Mouse (Mus musculus) left cerebral cortex, postnatal 4 days (tissue): ENCODE results near the gene Tubgcp6. TPM values are rescaled to one million over a fixed set of nuclear protein-coding genes. Genes with fewer than 3 reads are reported as not detected.

Source experiments
- DNase-seq: peaks from one replicate; pipeline ENCODE4 v3.0.0-alpha.2; 2022
- intact Hi-C: fragments of 180-260 bp; cut with DNase I; formaldehyde crosslinking; loops from one replicate; pipeline ENCODE4 v1.15.1; 2025
- total RNA-seq, 2 experiments: library from RNA; stranded (reverse); gene quantifications; 2 replicates each; pipeline ENCODE4 v1.2.3; 2021

The Tubgcp6 gene
- total RNA-seq = 10 to 100 TPM; 36.9 to 42.1 TPM

DNA sequence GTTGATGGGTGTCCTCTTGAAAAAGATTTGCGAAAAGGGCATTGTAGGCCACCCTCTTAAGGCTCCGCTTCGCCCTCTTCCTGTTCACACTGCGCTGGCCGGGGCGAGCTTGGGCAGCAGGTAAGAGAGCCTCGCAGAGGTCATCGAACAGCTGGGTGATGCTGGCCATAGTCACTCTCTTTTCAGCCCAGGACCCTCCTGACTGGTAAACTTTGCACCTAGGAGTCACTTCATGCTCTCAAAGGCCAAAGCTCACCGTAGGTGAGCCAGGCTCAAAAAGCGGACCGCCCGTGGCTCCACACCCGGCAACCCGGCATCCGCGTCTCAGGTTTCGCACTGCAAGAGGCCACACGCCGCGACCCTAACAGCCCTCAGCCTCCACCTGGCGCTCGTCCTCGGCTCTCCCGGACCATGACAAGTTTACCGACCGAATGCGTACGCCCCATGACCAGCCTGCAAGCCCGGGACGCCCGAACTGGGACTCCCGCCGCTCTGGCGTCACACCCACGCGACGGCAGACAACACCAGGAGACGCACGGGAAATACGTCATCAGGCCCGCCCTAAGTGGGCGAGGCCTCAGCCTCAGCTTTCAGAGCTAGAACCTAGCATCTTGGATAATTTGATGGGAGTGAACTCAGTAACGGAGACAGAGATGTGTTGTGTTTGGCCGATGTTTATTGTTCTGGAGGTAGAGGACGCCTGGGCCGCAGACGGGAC lies at the start of gene Tubgcp6:
Tubgcp6 (minus strand) TSS at position 464 of the 718 bp plus-strand sequence.
- peak; percentile 95 for DNase-seq
- intact Hi-C loops = loop anchor here (10.0 kb wide), 1 partner anchor 82 kb away; no protein-coding TSS in a partner anchor

DNA sequence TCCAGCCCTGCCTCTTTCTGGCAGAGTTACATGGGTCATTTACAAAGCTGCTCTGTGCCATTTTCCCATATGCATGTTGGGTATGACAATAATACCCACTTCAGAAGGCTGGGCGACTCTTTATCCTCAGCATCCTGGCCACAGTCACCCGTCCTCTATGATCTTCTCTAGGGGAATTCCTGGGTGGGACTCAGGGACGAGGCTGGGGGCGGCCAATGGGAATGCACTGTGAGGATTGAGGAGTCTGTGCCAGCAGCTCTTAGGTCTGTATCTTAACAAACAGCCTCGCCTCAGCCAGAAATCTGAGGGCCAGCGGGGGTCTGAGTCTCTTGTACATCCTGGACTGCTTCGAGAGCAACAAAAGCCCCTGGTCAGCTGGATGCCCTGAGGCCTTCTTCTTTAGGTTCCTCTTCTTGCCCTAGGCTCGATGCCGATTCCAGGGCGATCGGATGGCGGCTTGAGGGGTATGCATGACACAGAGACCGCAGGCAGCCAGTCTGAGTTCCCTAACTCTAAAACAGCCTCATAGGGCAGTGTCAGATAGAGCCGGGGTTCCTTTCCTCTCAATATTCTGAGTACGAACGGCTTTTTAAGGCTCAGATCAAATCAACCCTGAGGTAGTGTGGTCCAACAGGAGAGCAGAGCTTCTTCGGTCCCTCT lies 49.5 kb upstream of the Tubgcp6 start:
- peak; percentile 20 for DNase-seq
- intact Hi-C loops = no loop called here

DNA sequence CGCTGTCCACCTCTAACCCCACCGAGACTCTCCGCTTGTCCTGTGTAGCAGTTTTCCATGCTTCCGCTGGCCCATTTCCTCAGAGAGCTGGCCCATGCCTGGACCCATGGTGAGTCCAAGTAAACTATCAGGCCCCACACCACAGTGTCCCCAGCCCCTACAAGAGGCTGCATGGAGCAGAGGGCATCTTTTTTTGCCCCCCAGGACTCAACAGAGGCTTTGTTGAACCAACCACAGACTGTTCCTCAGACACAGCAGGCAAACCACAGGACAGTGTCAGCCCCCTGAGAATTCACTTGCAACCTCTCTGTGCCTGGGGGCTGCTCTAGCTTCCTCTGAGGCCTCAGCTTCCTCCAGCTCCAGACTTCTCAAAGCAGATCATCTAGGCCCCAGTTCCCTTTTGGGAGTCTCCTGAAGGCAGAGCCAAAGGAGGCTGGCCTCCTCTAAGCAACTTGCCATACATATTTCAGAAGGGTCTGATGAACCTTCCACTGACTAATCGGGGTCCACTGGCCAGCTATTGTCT lies 48.7 kb upstream of the Tubgcp6 start:
- DNase-seq = no peak
- intact Hi-C loops = no loop called here

DNA sequence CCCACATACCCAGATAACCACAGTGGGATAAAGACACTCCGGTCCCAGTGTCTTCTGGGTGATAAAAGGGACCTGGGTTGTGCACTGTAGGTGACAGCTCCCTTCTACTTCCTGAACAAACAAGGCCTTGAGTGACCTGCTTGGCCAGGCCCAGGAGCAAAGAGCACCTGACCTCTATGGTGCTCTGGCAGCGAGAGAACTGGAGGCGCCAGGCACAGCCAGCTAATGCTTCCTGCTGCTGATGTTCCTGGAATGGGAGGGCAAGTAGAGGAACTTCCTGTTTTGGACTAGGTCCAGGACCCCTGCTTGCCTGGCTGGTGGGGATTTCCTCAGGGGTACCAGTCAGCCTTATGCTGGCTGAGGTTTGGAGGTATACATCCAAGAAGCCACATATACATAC lies 47.2 kb upstream of the Tubgcp6 start:
- DNase-seq = peak; percentile 24
- intact Hi-C loops = no loop called here

DNA sequence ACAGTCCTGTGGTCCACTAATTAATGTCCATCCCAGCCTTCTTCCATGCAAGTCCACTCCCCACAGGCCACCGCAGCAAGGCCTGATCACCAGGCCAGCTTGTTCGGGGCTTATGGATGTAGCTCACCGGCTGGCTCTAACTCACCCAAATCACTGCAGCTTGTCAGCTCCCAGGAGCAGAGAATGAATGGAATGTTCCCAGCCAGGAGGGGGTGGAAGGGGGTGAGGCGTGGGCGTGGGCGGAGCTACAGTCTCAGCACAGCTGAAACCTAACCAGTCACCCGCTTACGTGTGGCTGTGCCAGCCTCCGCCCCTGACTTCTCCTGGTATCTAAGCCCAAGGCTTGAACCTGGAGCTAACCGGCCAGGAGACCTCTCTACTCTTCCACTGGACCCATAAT lies 46.5 kb upstream of the Tubgcp6 start:
- intact Hi-C loops = no loop called here

DNA sequence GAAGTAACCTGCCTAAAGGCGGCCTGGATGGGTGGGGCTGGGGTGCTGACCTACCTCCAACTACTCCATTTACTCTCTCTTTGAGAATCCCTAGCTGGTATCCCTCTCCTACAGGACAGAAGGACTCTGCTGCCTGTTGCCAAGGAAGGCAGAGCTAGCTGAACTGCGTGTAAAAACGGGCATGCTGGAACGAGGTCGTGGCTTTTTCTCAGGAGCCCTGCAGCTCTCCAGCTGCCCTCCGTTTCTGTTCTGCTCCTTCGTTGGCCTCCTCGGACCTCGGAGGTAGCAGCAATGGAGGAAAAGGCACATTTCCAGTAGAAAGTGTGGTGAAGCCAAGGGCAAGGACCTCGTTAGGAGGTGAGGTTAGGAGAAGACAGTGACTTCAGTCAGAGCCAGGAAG lies 46.0 kb upstream of the Tubgcp6 start:
- peak; percentile 3 for DNase-seq
- intact Hi-C loops = no loop called here

More for the DNA sequence above, 46.5 kb upstream of the Tubgcp6 start:
- peak; percentile 67 for DNase-seq

DNA sequence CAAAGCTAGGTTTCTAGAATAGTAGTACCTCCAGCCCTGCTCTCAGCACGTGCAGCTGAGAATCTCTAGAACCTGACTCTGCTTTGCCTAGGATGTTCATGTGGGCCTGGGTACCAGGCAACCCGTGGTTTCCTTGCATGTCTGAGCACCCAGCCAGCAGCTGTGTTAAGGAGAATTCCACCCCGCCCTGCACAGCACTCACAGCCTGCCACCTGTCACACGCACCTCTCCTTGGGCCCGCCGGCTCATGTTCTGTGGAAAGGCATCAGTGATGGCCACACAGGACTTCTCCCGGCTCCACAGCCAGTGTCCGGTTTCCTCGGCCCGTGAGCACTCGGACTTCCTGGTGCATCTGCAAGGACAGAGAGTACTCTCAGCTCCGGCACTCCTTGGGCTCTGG lies 42.6 kb upstream of the Tubgcp6 start:
- DNase-seq = no peak
- intact Hi-C loops = no loop called here

DNA sequence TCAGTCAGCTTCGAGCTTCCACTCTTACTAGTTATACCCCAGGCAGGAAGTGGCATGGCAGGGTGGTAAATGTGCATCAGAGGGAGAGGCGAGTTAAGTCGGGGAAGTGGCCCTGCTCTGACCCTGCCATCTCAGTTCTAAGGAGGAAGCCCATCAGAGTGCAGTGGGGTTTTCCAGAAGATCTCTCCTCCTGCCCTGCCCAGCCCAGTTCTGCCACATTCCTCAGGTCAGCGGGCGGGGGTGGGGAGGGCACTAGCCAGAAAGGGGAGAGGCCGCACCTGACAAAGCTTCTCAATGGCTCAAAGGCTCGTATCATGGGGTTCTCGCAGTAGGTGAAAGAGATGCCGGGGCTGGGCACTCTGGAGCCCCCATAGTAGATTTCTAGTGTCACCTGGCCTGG lies 38.5 kb upstream of the Tubgcp6 start:
- intact Hi-C loops = no loop called here
- DNase-seq = no peak

DNA sequence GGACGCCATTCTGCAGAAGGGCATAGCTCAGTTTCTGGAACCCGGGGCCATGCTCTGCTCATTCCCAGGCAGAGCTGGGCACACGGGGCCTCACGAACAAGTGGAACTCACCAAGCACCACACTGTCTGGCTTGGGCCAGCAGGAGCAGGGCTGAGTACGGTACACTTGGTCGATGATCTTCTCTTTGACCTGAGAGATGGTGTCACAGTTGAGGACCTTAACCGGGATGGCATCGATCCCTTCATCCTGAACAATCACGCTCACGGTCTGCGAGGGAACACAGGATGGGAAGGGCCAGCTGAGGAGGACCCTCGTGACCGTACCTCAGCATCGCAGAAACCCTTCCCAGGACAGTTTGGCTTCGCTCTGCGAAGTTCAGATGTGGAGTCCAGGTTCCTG lies 35.6 kb upstream of the Tubgcp6 start:
- intact Hi-C loops = no loop called here
- DNase-seq = no peak

DNA sequence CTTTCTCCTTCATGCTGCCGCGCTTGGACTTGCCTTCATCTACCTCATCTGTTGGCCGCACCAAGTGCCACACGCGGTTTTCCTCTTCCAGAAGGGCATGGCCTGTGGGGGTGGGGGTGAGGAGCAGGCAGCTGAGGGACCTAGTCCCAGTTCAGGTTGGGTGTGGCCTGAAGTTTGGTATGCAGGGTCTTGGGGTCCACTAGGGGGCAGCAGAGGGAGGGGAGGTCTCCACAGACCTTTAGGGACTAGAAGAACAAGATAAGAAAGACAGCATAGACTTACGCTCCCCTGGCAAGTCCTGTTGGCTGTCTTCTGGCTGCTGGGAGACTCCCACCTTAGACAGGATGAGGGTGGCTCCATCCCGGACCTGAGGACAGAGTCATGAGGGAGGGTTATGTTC lies 35.0 kb upstream of the Tubgcp6 start:
- intact Hi-C loops = no loop called here
- DNase-seq = peak; percentile 82

DNA sequence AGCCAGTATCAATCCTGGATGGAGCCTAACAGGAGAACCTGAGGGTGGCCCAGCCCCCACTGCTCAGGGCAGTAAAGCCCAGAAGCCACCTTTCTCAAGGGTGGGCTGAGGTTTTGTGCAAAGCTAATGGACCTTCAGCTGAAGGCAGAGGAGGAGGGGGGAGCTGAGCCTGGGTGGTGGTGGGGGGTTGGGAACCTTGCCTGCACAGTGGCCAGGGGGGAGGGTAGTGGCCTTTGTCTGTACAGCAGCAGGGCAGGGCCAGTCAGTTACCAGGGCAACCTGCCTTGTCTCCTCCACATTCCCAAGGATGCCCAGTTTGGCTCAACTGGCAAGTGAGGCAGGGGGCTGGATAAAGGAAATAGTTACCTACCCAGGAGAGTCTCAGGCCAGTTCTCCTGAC lies 29.4 kb upstream of the Tubgcp6 start:
- DNase-seq = no peak
- intact Hi-C loops = no loop called here

DNA sequence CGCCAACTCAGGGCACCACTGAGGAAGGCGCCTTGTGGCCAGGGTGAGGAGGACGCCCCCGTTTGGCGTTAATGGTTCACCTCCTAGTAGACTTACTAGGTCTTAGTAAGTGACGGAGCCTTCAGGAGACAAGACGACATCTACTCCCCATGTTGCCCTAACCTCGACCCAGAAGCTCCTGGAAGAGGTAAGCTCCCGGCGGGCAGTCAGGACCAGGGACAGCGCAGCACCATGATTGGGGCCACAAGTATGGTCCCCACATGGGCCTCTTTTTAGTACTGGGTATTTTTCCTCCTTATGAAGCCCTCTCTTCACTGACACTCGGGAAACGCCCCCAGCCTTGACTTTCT lies 27.1 kb upstream of the Tubgcp6 start:
- intact Hi-C loops = no loop called here

DNA sequence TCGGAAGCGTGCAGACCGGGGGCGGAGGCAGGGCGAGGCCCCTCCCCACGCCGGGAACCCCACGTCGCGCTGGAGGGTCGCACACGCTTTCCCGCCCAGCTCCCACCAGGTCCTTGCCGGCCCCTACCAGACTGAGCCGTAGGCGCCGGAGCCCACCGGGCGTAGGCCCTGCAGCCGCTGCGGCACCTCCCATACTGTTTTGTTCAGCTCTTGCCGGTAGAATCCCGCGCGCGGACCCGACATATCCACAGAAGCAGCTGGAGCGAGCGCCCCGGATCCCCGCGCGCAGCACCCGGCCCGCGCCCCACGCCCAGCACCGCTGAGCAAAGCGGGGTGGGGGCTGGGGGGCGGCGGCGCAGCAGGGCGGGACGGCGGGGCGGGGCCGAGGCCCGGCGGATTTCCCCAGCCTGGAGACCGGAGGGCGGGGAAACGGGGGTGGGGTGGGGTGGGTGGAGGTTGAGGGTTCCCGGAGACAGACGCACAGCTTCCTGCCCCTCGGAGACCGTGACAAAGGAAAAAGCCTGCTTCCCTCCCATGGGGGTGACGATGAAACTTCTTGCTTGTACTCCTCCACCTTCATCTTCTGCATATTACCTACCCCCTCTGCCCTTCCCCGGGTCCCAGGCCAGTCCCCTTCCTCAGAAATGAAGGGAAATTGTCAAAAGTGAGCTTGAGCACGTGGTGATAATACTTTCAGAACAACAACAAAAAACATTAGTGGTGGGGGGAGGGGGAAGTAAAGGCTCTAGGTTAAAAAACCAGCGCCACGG lies 26.5 kb upstream of the Tubgcp6 start, which contains the start of gene Mapk11:
Mapk11 (minus strand) TSS at position 358 of the 770 bp plus-strand sequence.
- intact Hi-C loops = no loop called here
- peak; percentile 65 for DNase-seq

More for the DNA sequence above, 27.1 kb upstream of the Tubgcp6 start:
- no peak for DNase-seq

DNA sequence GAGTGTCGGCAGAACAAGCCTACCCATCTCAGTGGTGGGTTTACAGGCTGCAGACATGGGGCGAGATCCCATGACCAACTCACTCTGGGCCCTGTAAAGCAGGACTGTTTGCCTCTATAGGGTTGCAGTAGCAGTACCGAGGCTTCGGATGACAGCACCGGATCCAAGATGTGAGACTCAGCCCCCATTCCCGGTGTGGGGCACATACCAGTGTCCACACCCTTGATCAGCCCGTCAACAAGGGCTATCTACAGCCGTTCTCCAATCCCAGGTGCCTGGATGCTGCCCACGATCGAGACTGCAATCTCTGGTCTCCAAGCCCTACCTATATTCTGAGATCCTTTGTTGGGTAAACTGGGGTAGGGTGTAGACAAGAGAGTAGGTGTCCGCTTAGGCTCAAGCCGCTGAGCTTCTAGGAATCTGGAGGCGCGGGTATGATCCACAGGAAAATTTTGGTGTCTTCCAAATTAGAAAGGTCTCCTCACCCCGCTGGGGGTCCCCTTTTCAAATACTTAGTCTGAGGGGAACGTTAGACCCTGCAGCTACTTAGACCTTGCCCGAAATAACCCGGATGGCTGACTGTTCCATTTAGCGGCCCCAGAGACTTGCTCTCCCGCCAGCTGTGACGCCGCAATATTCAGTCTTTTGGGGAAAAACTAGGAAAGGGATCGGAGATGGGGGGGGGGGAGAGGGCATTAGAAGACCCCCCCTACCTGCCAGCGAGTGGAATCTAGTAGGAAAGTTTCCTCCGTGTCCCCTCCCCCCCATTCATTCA lies 25.8 kb upstream of the Tubgcp6 start:
- intact Hi-C loops = no loop called here
- no peak for DNase-seq

DNA sequence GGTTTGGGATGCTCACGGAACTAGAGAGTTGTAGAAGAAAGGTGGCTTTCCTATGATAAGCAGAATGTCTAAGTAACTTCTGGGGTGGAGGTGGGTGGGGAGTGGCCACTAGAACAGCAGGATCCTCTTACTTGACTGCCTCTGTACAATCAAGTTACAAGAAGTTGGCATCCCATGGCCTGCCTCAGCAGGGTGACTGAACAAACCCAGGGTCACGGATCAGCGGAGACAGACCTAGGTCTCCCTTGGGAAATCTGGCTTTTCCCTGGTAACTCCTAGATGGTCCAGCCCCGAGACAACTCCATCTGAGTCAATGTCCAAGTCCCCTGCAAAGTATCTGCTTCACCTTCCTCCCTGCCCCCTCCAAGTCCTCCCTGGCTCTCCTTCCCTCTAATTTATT lies 25.0 kb upstream of the Tubgcp6 start:
- no peak for DNase-seq
- intact Hi-C loops = no loop called here

DNA sequence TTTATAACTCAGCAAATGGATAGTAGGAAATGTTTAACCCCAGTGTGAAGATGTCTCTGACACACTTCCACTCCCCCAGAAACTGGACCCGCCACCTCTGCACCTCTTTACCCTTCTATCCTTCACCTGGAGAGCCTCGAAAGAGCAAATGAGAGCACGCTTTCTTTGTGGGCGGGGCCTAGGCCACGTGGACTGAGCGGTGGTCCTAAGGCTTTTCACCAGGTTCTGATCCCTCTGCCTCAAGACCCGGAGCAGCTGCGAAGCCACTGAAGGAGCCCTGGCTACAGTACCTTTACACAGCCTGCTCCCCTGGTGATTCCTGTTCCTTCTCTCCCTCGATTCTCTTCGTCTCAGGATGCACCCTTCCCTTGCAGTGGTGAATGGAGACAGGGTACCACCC lies 24.5 kb upstream of the Tubgcp6 start:
- DNase-seq = no peak
- intact Hi-C loops = no loop called here

DNA sequence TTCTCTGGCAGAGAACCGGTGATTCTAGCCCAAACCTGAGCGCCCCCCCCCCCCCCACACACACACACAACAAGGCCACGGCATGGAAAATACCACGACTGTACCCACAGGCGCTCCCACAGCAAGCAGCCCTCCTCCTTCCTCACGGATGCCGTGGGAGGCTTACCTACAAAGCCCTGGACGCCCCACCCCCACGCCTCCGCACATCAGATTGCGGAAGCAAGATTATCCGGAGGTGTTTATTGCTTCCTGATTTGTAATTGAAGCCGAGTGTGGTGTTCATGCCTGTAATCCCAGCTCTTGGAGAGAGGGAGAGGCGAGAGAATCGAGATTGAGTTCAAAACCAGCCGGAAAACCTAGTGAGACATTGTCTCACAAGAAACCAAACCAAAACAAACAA lies 24.1 kb upstream of the Tubgcp6 start:
- DNase-seq = no peak
- intact Hi-C loops = no loop called here

DNA sequence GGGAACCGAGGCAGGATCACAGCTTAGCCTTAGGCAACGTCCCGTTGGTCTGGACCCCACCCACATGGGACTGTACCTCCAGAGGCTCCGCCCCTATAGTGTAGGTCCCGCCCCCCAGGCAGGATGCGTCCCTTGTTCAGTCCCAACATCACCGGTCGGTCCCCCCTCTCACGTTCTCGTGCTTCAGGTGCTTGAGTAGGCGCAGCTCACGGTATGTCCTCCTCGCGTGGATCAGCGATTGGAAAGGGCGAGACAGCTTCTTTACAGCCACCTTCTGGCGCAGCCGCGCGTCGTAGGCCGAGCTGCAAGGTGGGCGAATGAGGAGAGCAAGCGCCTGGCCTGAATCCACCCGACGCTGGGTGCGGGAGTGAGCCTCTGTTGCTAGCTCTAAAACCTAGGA lies 23.6 kb upstream of the Tubgcp6 start:
- intact Hi-C loops = no loop called here

DNA sequence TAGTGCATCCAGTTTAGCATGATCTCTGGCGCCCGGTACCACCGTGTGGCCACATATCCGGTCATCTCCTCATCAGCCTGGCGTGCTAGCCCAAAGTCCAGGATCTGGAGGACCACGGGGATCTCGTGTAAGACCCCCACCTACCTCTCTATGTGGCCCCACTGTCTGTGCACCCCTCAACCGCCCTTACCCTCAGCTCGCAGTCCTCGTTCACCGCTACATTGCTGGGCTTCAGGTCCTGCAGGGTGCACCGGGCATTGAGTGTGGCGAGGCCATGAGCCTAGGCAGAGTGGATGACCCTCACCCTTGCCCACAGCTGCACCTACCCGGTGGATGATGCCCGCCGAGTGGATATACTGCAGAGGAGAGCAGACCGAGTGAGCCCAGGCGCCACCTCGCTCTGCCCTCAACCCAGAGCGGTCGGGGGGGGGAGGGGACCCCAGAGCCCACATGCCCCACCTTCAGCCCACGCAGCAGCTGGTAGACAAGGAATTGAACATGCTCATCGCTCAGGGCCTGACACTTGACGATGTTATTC lies 23.0 kb upstream of the Tubgcp6 start:
- intact Hi-C loops = no loop called here
- DNase-seq = no peak

More for the DNA sequence above, 23.6 kb upstream of the Tubgcp6 start:
- peak; percentile 49 for DNase-seq

DNA sequence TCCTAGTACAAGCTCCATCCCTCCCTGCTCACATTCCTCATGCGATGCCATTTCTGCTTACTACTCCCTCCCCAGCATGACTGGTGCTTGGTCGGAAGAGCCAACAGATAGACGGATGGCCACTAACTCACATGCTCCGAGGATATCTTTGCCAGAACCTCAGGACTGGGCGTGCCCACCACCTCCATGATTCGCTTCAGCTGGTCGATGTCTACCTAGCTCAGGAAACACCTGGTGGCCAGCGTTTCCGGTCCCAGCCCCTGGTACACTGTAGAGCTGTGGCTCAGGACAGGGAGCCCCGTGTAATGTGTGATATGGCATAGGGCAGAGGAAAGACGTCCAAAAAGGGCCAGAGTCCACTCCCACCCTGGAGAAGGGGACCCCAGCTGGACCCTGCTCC lies 22.1 kb upstream of the Tubgcp6 start:
- no peak for DNase-seq
- intact Hi-C loops = no loop called here
